Mouse (Mus musculus): ENCODE data around the gene Gm20521.

DNA sequence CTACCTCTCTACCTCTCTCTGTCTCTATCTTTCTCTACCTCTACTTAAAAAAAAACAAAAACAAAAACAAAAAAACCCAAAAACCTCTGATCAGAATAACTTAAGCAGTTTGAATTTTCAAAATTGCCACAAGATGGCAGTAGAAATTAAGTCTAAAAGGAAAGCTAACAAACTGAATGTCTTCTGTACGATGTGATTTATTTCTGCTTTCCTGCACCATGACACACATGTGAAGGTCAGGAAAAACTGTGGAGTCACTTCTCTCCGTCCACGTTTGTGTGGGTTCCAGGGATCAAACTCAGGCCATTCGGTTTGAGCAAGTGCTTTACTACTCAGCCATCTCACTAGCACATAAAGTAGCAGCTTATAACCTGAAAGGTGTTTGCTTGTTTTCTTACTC lies 39.8 kb upstream of the Gm20521 start:
- TF ChIP-seq POLR2A (IDR thresholded peaks at IDR 0.05; ENCODE audit: control insufficient read depth, low read depth, low read length) (no peak), CTCF (IDR thresholded peaks at IDR 0.05; ENCODE audit: control insufficient read depth, insufficient read depth, insufficient replicate concordance, low read depth, low read length) (no peak)

Data from testis, adult 2 months (tissue).